Mouse (Mus musculus) B cell, adult (primary cell): ENCODE measurements around the gene Pdlim1. TPM values are rescaled to one million over a fixed set of nuclear protein-coding genes. Genes with fewer than 3 reads are reported as not detected.

Experiments used
- total RNA-seq: library from RNA; stranded (reverse); gene quantifications from 4 replicates; pipeline ENCODE4 v1.2.4, GENCODE M21; 2023; ENCODE audit not compliant: inconsistent age

Pdlim1 gene
- 19.7 to 30.7 TPM (median 25.7 TPM) in 4 replicates for total RNA-seq

DNA sequence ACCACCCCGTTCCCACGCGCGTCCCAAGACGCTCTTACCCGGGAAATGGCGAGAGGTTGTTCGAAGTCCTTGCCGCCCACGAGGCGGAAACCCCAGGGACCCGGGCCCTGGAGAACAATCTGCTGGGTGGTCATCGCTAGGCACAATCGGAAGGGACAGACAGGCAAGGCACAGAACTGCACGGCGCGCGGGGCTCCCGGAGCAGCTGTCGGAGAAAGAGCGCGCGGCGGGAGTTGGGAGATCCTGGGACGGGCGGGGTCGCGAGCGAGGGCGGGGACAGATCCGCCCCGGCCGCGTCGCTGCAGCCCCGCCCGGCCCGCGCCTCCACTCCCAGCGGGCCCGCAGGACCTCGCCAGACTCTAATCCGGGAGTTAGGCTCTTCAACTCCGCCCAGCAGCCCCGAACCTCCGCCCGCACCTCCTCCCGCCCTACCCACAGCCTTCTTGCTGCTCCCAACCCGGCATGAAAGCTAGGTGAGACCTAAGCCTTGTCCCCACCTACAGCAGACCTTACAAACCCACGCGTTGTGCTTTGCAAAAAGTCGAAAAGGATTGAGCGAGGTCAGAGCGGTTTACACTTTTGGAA is at the start of gene Pdlim1:
Gene Pdlim1, minus strand, starts transcription at position 535 of the 585 bp plus-strand sequence.

DNA sequence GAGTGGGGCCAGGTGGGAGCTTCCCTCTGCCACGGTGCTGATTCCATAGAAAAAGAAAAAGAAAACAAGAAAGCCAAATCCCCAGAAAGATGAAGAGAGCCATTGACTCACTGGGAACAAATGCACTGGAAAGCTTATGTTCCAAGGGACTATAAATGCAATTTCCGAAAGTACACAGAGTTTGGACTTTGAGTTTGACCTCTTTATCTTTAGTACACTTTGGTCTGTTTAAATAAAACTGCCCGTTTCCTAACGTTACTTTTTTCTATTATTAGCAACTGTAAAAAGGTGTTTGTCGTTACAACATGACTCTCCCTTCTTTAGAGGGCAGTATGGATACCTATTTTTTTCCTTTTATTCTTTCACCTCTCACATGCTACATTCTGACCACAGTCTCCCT is 84.5 kb downstream of the Pdlim1 start, which contains the start of gene Cyp2c70:
Gene Cyp2c70, minus strand, starts transcription at position 174 of the 400 bp plus-strand sequence.

Other genes with a start within 250 kb of the Pdlim1 start
- not detected in 4 replicates for gene Cyp2c54, start 198.0 kb downstream of the Pdlim1 start, total RNA-seq
- not detected in 4 replicates for gene Cyp2c50, start 182.2 kb downstream of the Pdlim1 start, total RNA-seq
- not detected in 4 replicates for gene Cyp2c70, start 84.5 kb downstream of the Pdlim1 start, total RNA-seq
- gene Sorbs1, start 241.9 kb upstream of the Pdlim1 start, total RNA-seq: 9.4 to 13.6 TPM (median 11.0 TPM) in 4 replicates